Mouse (Mus musculus) heart, embryonic 11.5 days (tissue): Measurements from ENCODE around the gene Gm14692. TPM values are rescaled to one million over a fixed set of nuclear protein-coding genes. Genes with fewer than 3 reads are reported as not detected.
"Not testable (repeated sequence)": the region's sequence is repeated elsewhere in the genome, so short reads cannot be mapped to it uniquely, and the experiment has no call there.

ENCODE experiments used
- ATAC-seq: fragments of 200-750 bp; cut with Nextera tagmentation; replicated peaks from 2 replicates; pipeline ENCODE4 v1.8.0; 2017; ENCODE audit warnings: moderate library complexity; ENCODE audit not compliant: insufficient number of reproducible peaks, low FRiP score, low TSS enrichment
- H3K27ac ChIP-seq: fragments of 300-500 bp; sonication (generic); 2 replicates; pipeline ENCODE4 v1.5.1; 2014; ENCODE audit warnings: mild to moderate bottlenecking, low read depth, low read length
- H3K27me3 ChIP-seq: fragments of 300-500 bp; sonication (generic); 2 replicates; pipeline ENCODE4 v1.6.1; 2014; ENCODE audit warnings: mild to moderate bottlenecking, low read length, mixed read lengths; ENCODE audit not compliant: control insufficient read depth, insufficient read depth
- H3K36me3 ChIP-seq: fragments of 300-500 bp; sonication (generic); 2 replicates; pipeline ENCODE4 v1.6.1; 2014; ENCODE audit warnings: mild to moderate bottlenecking, low read length, moderate library complexity, mixed read lengths; ENCODE audit not compliant: control insufficient read depth, insufficient read depth
- H3K4me1 ChIP-seq: fragments of 300-500 bp; sonication (generic); 2 replicates; pipeline ENCODE4 v1.6.1; 2014; ENCODE audit warnings: low read length; ENCODE audit not compliant: control insufficient read depth, insufficient read depth
- H3K4me2 ChIP-seq: fragments of 300-500 bp; sonication (generic); 2 replicates; pipeline ENCODE4 v1.6.1; 2014; ENCODE audit warnings: mild to moderate bottlenecking, moderate library complexity
- H3K4me3 ChIP-seq: fragments of 300-500 bp; sonication (generic); 2 replicates; pipeline ENCODE4 v1.5.1; 2014; ENCODE audit warnings: low read depth, low read length
- H3K9ac ChIP-seq: fragments of 300-500 bp; sonication (generic); 2 replicates; pipeline ENCODE4 v1.6.1; 2014; ENCODE audit warnings: mild to moderate bottlenecking, low read depth, low read length, moderate library complexity
- H3K9me3 ChIP-seq: fragments of 300-500 bp; sonication (generic); replicated peaks from 2 replicates; pipeline ENCODE4 v1.6.1; 2016; ENCODE audit warnings: low read length; ENCODE audit not compliant: control insufficient read depth
- WGBS: fragments of 180-500 bp; shearing (Covaris S2); extraction: QIAGEN DNeasy Blood & Tissue Kit; methylation state at CpG from one replicate; pipeline ENCODE4 v1.1.7; 2014; ENCODE audit not compliant: insufficient replicate concordance; 5-methylcytosine and 5-hydroxymethylcytosine counted together
- polyA plus RNA-seq: library from polyadenylated mRNA; unstranded; fragments of >200 nt; fragmentation: Nextera tagmentation; extraction: Ambion mirVana; gene quantifications from 2 replicates; pipeline ENCODE4 v1.2.1, GENCODE M21; 2014

Gene Gm14692
- polyA plus RNA-seq, result not detected in 2 replicates

DNA sequence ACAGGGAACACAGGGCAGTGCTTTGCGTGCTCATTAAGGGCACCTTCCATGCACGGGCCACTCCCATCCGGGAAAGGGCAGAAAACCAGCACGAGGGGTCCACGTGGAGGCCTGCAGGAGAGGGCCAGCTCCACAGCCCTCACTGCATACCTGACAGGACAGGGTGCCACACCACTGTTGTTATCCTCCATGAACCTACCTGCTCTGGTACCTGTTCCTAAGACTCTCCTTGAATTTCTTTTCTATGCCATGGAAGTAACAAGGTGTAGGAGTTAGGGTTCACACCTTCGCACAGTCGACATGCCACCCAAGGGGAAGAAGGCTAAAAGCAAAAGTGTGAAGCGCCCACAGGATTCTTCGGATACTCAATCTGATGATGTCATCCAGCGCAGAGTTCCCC is at the start of gene Gm14692:
Gene Gm14692 (plus strand): TSS at position 301 of the 400 bp plus-strand sequence.
- not testable (repeated sequence) for H3K9me3 ChIP-seq, ATAC-seq, H3K4me3 ChIP-seq, H3K9ac ChIP-seq, H3K27ac ChIP-seq, H3K27me3 ChIP-seq, H3K4me2 ChIP-seq, H3K36me3 ChIP-seq, H3K4me1 ChIP-seq
- WGBS, result 93% methylated on average over 5 of the region's 10 CpGs

DNA sequence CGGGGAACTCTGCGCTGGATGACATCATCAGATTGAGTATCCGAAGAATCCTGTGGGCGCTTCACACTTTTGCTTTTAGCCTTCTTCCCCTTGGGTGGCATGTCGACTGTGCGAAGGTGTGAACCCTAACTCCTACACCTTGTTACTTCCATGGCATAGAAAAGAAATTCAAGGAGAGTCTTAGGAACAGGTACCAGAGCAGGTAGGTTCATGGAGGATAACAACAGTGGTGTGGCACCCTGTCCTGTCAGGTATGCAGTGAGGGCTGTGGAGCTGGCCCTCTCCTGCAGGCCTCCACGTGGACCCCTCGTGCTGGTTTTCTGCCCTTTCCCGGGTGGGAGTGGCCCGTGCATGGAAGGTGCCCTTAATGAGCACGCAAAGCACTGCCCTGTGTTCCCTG is 2.0 kb upstream of the Gm14692 start, which contains the start of gene Gm1140:
Gene Gm1140 (minus strand): TSS at position 101 of the 400 bp plus-strand sequence.
- not testable (repeated sequence) for H3K4me1 ChIP-seq, H3K9me3 ChIP-seq, H3K4me2 ChIP-seq, H3K9ac ChIP-seq, H3K27ac ChIP-seq, H3K36me3 ChIP-seq, H3K27me3 ChIP-seq, H3K4me3 ChIP-seq, ATAC-seq
- WGBS, result 82% methylated on average over 3 of the region's 11 CpGs

Other genes with a start within 250 kb of the Gm14692 start
- gene Gm1140, start 2.1 kb upstream of the Gm14692 start, polyA plus RNA-seq, result not detected in 2 replicates
- gene 4933436I01Rik, start 225.8 kb downstream of the Gm14692 start, polyA plus RNA-seq, result not detected in 2 replicates